Mouse (Mus musculus) kidney, adult 10 weeks (tissue): Measurements from ENCODE around the gene Cdh9. TPM values are rescaled to one million over a fixed set of nuclear protein-coding genes. Genes with fewer than 3 reads are reported as not detected.

ENCODE experiments used
- polyA plus RNA-seq: library from polyadenylated mRNA; stranded (reverse); fragments of 350-450 nt; fragmentation: Illumina TruSeq; extraction: RNeasy Lipid Tissue Mini Kit (QIAGEN cat#74804); gene quantifications from one replicate; pipeline ENCODE4 v1.2.3, GENCODE M21; 2014; ENCODE audit warnings: low read depth, low replicate concordance

Gene Cdh9
- polyA plus RNA-seq, result not detected

GRCm38 (mm10) chr15:16728470-16729011, at the start of gene Cdh9:
Gene Cdh9 (plus strand): TSS chr15:16728756.

